Mouse (Mus musculus) ovary, postnatal 14 days (tissue): ENCODE measurements around the gene Rarb.
A peak's percentile ranks its signal among the peaks of the same experiment; 100 is the strongest.

Source experiments
- DNase-seq: peaks from one replicate; pipeline ENCODE4 v3.0.0; 2022; ENCODE audit warnings: low spot score

The Rarb gene

GRCm38 (mm10) chr14:16434396-16435171 lies 384.4 kb downstream of the Rarb start:
- DNase-seq = peak; percentile 49

- no peak for DNase-seq
Observed at GRCm38 (mm10) chr14:16433206-16433605, 385.8 kb downstream of the Rarb start.

GRCm38 (mm10) chr14:16432550-16432949 lies 386.4 kb downstream of the Rarb start:
- DNase-seq = no peak

GRCm38 (mm10) chr14:16431941-16432499 lies 386.9 kb downstream of the Rarb start:
- no peak for DNase-seq

GRCm38 (mm10) chr14:16427569-16427968 lies 391.4 kb downstream of the Rarb start:
- DNase-seq = no peak

- no peak for DNase-seq
Observed at GRCm38 (mm10) chr14:16414163-16414562, 404.8 kb downstream of the Rarb start.

GRCm38 (mm10) chr14:16405187-16405586 lies 413.8 kb downstream of the Rarb start:
- DNase-seq = no peak

GRCm38 (mm10) chr14:16384783-16385182 lies 434.2 kb downstream of the Rarb start:
- DNase-seq = no peak
